Mouse (Mus musculus) stomach, postnatal 0 days (tissue): ENCODE data around the gene Ppara.
A peak's percentile ranks its signal among the peaks of the same experiment; 100 is the strongest.

Experiments
- CTCF ChIP-seq: IDR thresholded peaks from 2 replicates; pipeline ENCODE4 v1.5.1; 2016; ENCODE audit warnings: antibody characterized with exemption, low read depth, mild to moderate bottlenecking, moderate library complexity
- EP300 ChIP-seq: optimal IDR thresholded peaks from 2 replicates; pipeline ENCODE3; 2016; ENCODE audit warnings: antibody characterized with exemption

- TF ChIP-seq CTCF (peak; percentile 29; the same call in 1 of the 2 replicates), EP300 (no peak)
Observed at GRCm38 (mm10) chr15:85810806-85811521, 76.2 kb downstream of the Ppara start.
